ENCODE assay signal across 7 mouse cellular contexts in genomic region chr13:55483593-55483992, GRCm38 (mm10). TPM values are rescaled to one million over a fixed set of nuclear protein-coding genes. Genes with fewer than 3 reads are reported as not detected.
DNase-seq lines count a peak whose midpoint lies in the region; ATAC-seq and TF ChIP-seq lines count a peak whose summit lies in the region.

No protein-coding gene starts in this region.

- peak; percentile 30 for DNase-seq in R1 (ENCODE audit: low read depth, low spot score)
- peak; percentile 96 to 99 for DNase-seq in left cerebral cortex, postnatal 25 days (ENCODE audit: low spot score in 2 of 2)
- peak; percentile 96 to 97 for DNase-seq in right cerebral cortex, adult 2 months (ENCODE audit: low spot score in 2 of 2)
- no peak for DNase-seq in gastrocnemius, postnatal 10 days
- DNase-seq in lung, adult 2 months = no peak

- H3K4me2 ChIP-seq in hindbrain, embryonic 12.5 days (replicated peaks) = peak overlapping the region; percentile 96

- WGBS in hindbrain, embryonic 12.5 days = 12% methylated on average over 15 of the region's 15 CpGs
- 41% methylated on average over 15 of the region's 15 CpGs for WGBS in lung, adult 2 months

- 0 out of 2 replicates have a peak, but pooled peaks cover 3% of the 10 kb centered on the region for H3K4me1 ChIP-seq in cortical plate, adult 2 months (ENCODE audit: control insufficient read depth, insufficient read depth, low read length)
- peaks cover 49% of the 10 kb centered on the region for H3K4me1 ChIP-seq in hindbrain, embryonic 12.5 days
- peaks cover 11% of the 10 kb centered on the region for H3K4me1 ChIP-seq in lung, adult 2 months (ENCODE audit: control insufficient read depth, insufficient read depth, low read length)

- H3K27ac ChIP-seq in cortical plate, adult 2 months (ENCODE audit: insufficient read depth, low read length) = peak overlapping the region; percentile 83
- peak overlapping the region; percentile 99 for H3K27ac ChIP-seq in hindbrain, embryonic 12.5 days

- peak; percentile 70; the same call in 1 of the 2 replicates for TF ChIP-seq POLR2A in cortical plate, adult 2 months (IDR thresholded peaks at IDR 0.05; ENCODE audit: extremely low read depth, insufficient read depth, low read length)
- TF ChIP-seq POLR2A in lung, adult 2 months (IDR thresholded peaks at IDR 0.05; ENCODE audit: borderline replicate concordance, extremely low read depth, low read depth, low read length) = no peak

- no peaks in the 10 kb centered on the region for H3K27me3 ChIP-seq in hindbrain, embryonic 12.5 days

- no peak for TF ChIP-seq CTCF in cortical plate, adult 2 months (IDR thresholded peaks at IDR 0.05; ENCODE audit: extremely low read depth, insufficient read depth, low read length)
- no peak for TF ChIP-seq CTCF in lung, adult 2 months (IDR thresholded peaks at IDR 0.05; ENCODE audit: insufficient read depth, low read length)

- ATAC-seq in hindbrain, embryonic 12.5 days (ENCODE audit: low FRiP score) = peak; percentile 72

- H3K36me3 ChIP-seq in hindbrain, embryonic 12.5 days = peaks cover 48% of the 10 kb centered on the region

- peak overlapping the region; percentile 68 for H3K4me3 ChIP-seq in cortical plate, adult 2 months (ENCODE audit: insufficient read depth, low read length)
- peak overlapping the region; percentile 98 for H3K4me3 ChIP-seq in hindbrain, embryonic 12.5 days
- H3K4me3 ChIP-seq in lung, adult 2 months (replicated peaks; ENCODE audit: extremely low read depth, low read depth, low read length) = no peak overlapping the region

- no peaks in the 10 kb centered on the region for H3K9me3 ChIP-seq in hindbrain, embryonic 12.5 days (replicated peaks)

- intact Hi-C loops in left cerebral cortex, postnatal 25 days (cut with DNase I) = no loop called here

- peak overlapping the region; percentile 59 for H3K9ac ChIP-seq in hindbrain, embryonic 12.5 days

RNA-seq across cellular contexts. Expression of gene Dbn1, which starts 4.3 kb away (rescaled TPM):
- polyA plus RNA-seq in cortical plate, adult 2 months (2012; rRNA removed) = 336 and 368 TPM in 2 replicates
- polyA plus RNA-seq in hindbrain, embryonic 12.5 days (2016; fragmentation: Nextera tagmentation; extraction: Ambion mirVana) = 585 and 628 TPM in 2 replicates
- total RNA-seq in left cerebral cortex, postnatal 25 days (2021) = 100 to 1,000 TPM; 287 to 295 TPM
- total RNA-seq in gastrocnemius, postnatal 10 days (2021) = 10 to 100 TPM; 52.6 to 71.2 TPM
- 20.6 and 21.6 TPM in 2 replicates for polyA plus RNA-seq in lung, adult 2 months (2012; rRNA removed)

RNA-seq across cellular contexts. Expression of gene Prr7, which starts 19.5 kb away (rescaled TPM):
- 68.1 and 73.5 TPM in 2 replicates for polyA plus RNA-seq in cortical plate, adult 2 months (2012; rRNA removed)
- polyA plus RNA-seq in hindbrain, embryonic 12.5 days (2016; fragmentation: Nextera tagmentation; extraction: Ambion mirVana) = 1.1 and 1.5 TPM in 2 replicates
- total RNA-seq in left cerebral cortex, postnatal 25 days (2021) = 10 to 100 TPM; 80.1 to 85.9 TPM
- total RNA-seq in gastrocnemius, postnatal 10 days (2021) = 1 to 10 TPM; 2.1 to 2.5 TPM
- 5.6 and 9.6 TPM in 2 replicates for polyA plus RNA-seq in lung, adult 2 months (2012; rRNA removed)

RNA-seq across cellular contexts. Expression of gene Pdlim7, which starts 29.9 kb away (rescaled TPM):
- 168 and 171 TPM in 2 replicates for polyA plus RNA-seq in cortical plate, adult 2 months (2012; rRNA removed)
- polyA plus RNA-seq in hindbrain, embryonic 12.5 days (2016; fragmentation: Nextera tagmentation; extraction: Ambion mirVana) = 154 and 158 TPM in 2 replicates
- total RNA-seq in left cerebral cortex, postnatal 25 days (2021) = 10 to 100 TPM; 89.6 to 96.1 TPM
- total RNA-seq in gastrocnemius, postnatal 10 days (2021) = 100 to 1,000 TPM; 458 to 513 TPM
- 72.1 and 80.5 TPM in 2 replicates for polyA plus RNA-seq in lung, adult 2 months (2012; rRNA removed)

RNA-seq across cellular contexts. Expression of gene Grk6, which starts 38.7 kb away (rescaled TPM):
- 75.3 and 80.1 TPM in 2 replicates for polyA plus RNA-seq in cortical plate, adult 2 months (2012; rRNA removed)
- 48.9 and 54.4 TPM in 2 replicates for polyA plus RNA-seq in hindbrain, embryonic 12.5 days (2016; fragmentation: Nextera tagmentation; extraction: Ambion mirVana)
- total RNA-seq in left cerebral cortex, postnatal 25 days (2021) = 10 to 100 TPM; 64.0 to 68.0 TPM
- total RNA-seq in gastrocnemius, postnatal 10 days (2021) = 10 to 100 TPM; 17.4 to 22.3 TPM
- polyA plus RNA-seq in lung, adult 2 months (2012; rRNA removed) = 45.2 and 55.5 TPM in 2 replicates

RNA-seq across cellular contexts. Expression of gene Dok3, which starts 45.5 kb away (rescaled TPM):
- 15.6 and 16.8 TPM in 2 replicates for polyA plus RNA-seq in cortical plate, adult 2 months (2012; rRNA removed)
- polyA plus RNA-seq in hindbrain, embryonic 12.5 days (2016; fragmentation: Nextera tagmentation; extraction: Ambion mirVana) = 3.7 and 4.7 TPM in 2 replicates
- 10 to 100 TPM in 1 of 2 experiments, 1 to 10 TPM in 1; 9.7 to 13.2 TPM for total RNA-seq in left cerebral cortex, postnatal 25 days (2021)
- total RNA-seq in gastrocnemius, postnatal 10 days (2021) = 1 to 10 TPM; 2.0 to 4.0 TPM
- polyA plus RNA-seq in lung, adult 2 months (2012; rRNA removed) = 39.8 TPM in 2 replicates

Comparison
In these comparisons a context has a peak if more than half of its experiments do, and no peak if none do; other contexts are left out.
1. DNase-seq: peak in R1 (single experiment), left cerebral cortex, postnatal 25 days (2 of 2) and right cerebral cortex, adult 2 months (2 of 2); none in gastrocnemius, postnatal 10 days (single experiment) and lung, adult 2 months (single experiment).
2. RNA of gene Dbn1, which starts 4.3 kb away (polyA plus RNA-seq): 585 to 628 TPM in hindbrain, embryonic 12.5 days and 336 to 368 TPM in cortical plate, adult 2 months; 20.6 to 21.6 TPM in lung, adult 2 months; every median in the first group is over 10 times any median in the second.